ENCODE assay signal across 8 mouse cellular contexts in the genomic region with DNA sequence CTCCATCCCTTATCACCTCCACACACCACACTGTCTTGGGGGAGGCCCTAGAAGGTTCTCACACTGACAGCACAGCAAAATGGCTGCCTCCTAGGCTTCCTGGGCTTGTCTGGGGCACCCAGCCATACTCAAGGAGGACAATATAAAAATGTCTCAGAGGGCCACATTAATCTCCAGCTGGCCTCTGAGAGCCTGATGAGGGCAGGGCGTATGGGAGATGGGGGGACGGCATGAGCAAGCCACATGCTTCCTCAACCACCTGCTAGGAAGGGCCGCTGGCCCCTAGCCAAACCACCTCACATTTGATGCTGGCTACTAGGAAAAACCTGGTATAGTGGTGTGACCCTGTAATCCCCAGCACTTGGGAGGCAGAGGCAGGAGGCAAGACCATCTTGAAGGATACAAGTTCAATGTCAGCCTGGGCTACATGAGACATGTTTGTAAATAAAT. TPM values are rescaled to one million over a fixed set of nuclear protein-coding genes. Genes with fewer than 3 reads are reported as not detected.
DNase-seq lines count a peak whose midpoint lies in the region; ATAC-seq lines count a peak whose summit lies in the region.
"Had no signal": no experiment of that assay in that cellular context is flagged by ENCODE, and none has a peak within 500 bp of the region (broad histone marks: within the 10 kb centered on the region; RNA-seq: fewer than 3 reads in every experiment).

No protein-coding gene starts in this region.

- WGBS in kidney, embryonic 16.5 days = 74% methylated on average over 3 of the region's 3 CpGs
- 14% methylated on average over 3 of the region's 3 CpGs for WGBS in liver, embryonic 15.5 days (ENCODE audit: insufficient replicate concordance)

- no peak overlapping the region; the same call in 1 of the 2 replicates for H3K9ac ChIP-seq in kidney, embryonic 16.5 days (replicated peaks; ENCODE audit: low read length)
- H3K9ac ChIP-seq in liver, embryonic 15.5 days = peak overlapping the region; percentile 66; the same call in 1 of the 2 replicates
- H3K9ac ChIP-seq: limb, embryonic 15.5 days had no signal

- H3K4me2 ChIP-seq in kidney, embryonic 16.5 days (replicated peaks; ENCODE audit: low read depth, low read length) = no peak overlapping the region
- peak overlapping the region; percentile 83 for H3K4me2 ChIP-seq in liver, embryonic 15.5 days

- no peak for DNase-seq in kidney, adult 11 months
- peak; percentile 50 for DNase-seq in MN1 (ENCODE audit: low spot score)
- peak; percentile 63 to 74 for DNase-seq in cerebellum, postnatal 25 days
- no peak for DNase-seq in embryo, embryonic 10.5 days (ENCODE audit: low spot score)
- no peak for DNase-seq in frontal cortex, postnatal 25 days (ENCODE audit: low spot score in 2 of 2)

- ATAC-seq in kidney, embryonic 16.5 days (ENCODE audit: low FRiP score, low TSS enrichment) = no peak
- 0 out of 2 replicates have a peak, but pooled peaks have one; percentile 20 for ATAC-seq in liver, embryonic 15.5 days (ENCODE audit: insufficient read depth)

- H3K9me3 ChIP-seq in kidney, embryonic 16.5 days (ENCODE audit: low read length) = no peaks in the 10 kb centered on the region
- H3K9me3 ChIP-seq in liver, embryonic 15.5 days (replicated peaks) = no peaks in the 10 kb centered on the region
- H3K9me3 ChIP-seq: limb, embryonic 15.5 days had no signal

- no peaks in the 10 kb centered on the region for H3K27me3 ChIP-seq in kidney, embryonic 16.5 days (ENCODE audit: insufficient read depth, low read length)
- no peaks in the 10 kb centered on the region for H3K27me3 ChIP-seq in liver, embryonic 15.5 days
- H3K27me3 ChIP-seq: limb, embryonic 15.5 days had no signal

- no peaks in the 10 kb centered on the region for H3K36me3 ChIP-seq in kidney, embryonic 16.5 days (ENCODE audit: insufficient read depth, low read length)
- peaks cover 16% of the 10 kb centered on the region for H3K36me3 ChIP-seq in liver, embryonic 15.5 days (replicated peaks)
- H3K36me3 ChIP-seq: limb, embryonic 15.5 days had no signal

- peak overlapping the region; percentile 70; the same call in 1 of the 2 replicates for H3K27ac ChIP-seq in kidney, embryonic 16.5 days (ENCODE audit: low read length)
- peak overlapping the region; percentile 90 for H3K27ac ChIP-seq in liver, embryonic 15.5 days (replicated peaks)

- H3K4me1 ChIP-seq in kidney, embryonic 16.5 days (ENCODE audit: insufficient read depth, low read length) = peaks cover 67% of the 10 kb centered on the region
- H3K4me1 ChIP-seq in liver, embryonic 15.5 days (replicated peaks) = peaks cover 97% of the 10 kb centered on the region

- H3K4me3 ChIP-seq in kidney, embryonic 16.5 days (ENCODE audit: low read length) = no peak overlapping the region
- H3K4me3 ChIP-seq in liver, embryonic 15.5 days (replicated peaks) = peak overlapping the region; percentile 54

RNA-seq across cellular contexts. Expression of a gene that starts 3.3 kb away (rescaled TPM):
- 0.27 and 0.71 TPM in 2 replicates for polyA plus RNA-seq in kidney, embryonic 16.5 days (2015; fragmentation: Nextera tagmentation; extraction: Ambion mirVana)
- polyA plus RNA-seq in liver, embryonic 15.5 days (2015; fragmentation: Nextera tagmentation; extraction: Ambion mirVana) = 0.89 and 1.1 TPM in 2 replicates

RNA-seq across cellular contexts. Expression of a gene that starts 16.7 kb away (rescaled TPM):
- polyA plus RNA-seq in kidney, embryonic 16.5 days (2015; fragmentation: Nextera tagmentation; extraction: Ambion mirVana) = 1,159 and 1,184 TPM in 2 replicates
- polyA plus RNA-seq in liver, embryonic 15.5 days (2015; fragmentation: Nextera tagmentation; extraction: Ambion mirVana) = 15.2 and 17.1 TPM in 2 replicates

RNA-seq across cellular contexts. Expression of a gene that starts 21.8 kb away (rescaled TPM):
- polyA plus RNA-seq in kidney, embryonic 16.5 days (2015; fragmentation: Nextera tagmentation; extraction: Ambion mirVana) = 0.11 and 0.19 TPM in 2 replicates
- 0.13 TPM in 1 of 2 replicates, not detected in the other for polyA plus RNA-seq in liver, embryonic 15.5 days (2015; fragmentation: Nextera tagmentation; extraction: Ambion mirVana)

RNA-seq across cellular contexts. Expression of a gene that starts 26.8 kb away (rescaled TPM):
- 52.0 and 52.1 TPM in 2 replicates for polyA plus RNA-seq in kidney, embryonic 16.5 days (2015; fragmentation: Nextera tagmentation; extraction: Ambion mirVana)
- 21.2 and 26.6 TPM in 2 replicates for polyA plus RNA-seq in liver, embryonic 15.5 days (2015; fragmentation: Nextera tagmentation; extraction: Ambion mirVana)

Comparison
In these comparisons a context has a peak if more than half of its experiments do, and no peak if none do; other contexts are left out.
1. DNase-seq: peak in MN1 (single experiment) and cerebellum, postnatal 25 days (2 of 2); none in kidney, adult 11 months (single experiment), embryo, embryonic 10.5 days (single experiment) and frontal cortex, postnatal 25 days (0 of 2).
2. RNA of a gene that starts 16.7 kb away (polyA plus RNA-seq): 1,159 to 1,184 TPM in kidney, embryonic 16.5 days; 15.2 to 17.1 TPM in liver, embryonic 15.5 days; every median in the first group is over 10 times any median in the second.